Mouse (Mus musculus): Measurements from ENCODE around the gene Nlrp9b.

Gene Nlrp9b

GRCm38 (mm10) chr7:19953054-19953453 lies 38.2 kb upstream of the Nlrp9b start:
- Histone ChIP-seq H3K4me3 (replicated peaks; ENCODE audit: low read length) (no peak overlapping the region), H3K36me3 (ENCODE audit: insufficient read depth, low read length) (no peaks in the 10 kb centered on the region), H3K27me3 (ENCODE audit: insufficient read depth, low read length) (0 out of 2 replicates have a peak, but pooled peaks cover 6% of the 10 kb centered on the region), H3K4me1 (replicated peaks; ENCODE audit: low read depth, low read length) (peaks cover 41% of the 10 kb centered on the region), H3K9me3 (ENCODE audit: low read length) (no peaks in the 10 kb centered on the region)
- no peak for TF ChIP-seq CTCF (conservative IDR thresholded peaks at IDR 0.05; ENCODE audit: low read length)
- TF ChIP-seq POU5F1 (IDR thresholded peaks at IDR 0.05; ENCODE audit: borderline replicate concordance, low read length) = no peak
- no peak for TF ChIP-seq NANOG (IDR thresholded peaks at IDR 0.05; ENCODE audit: borderline replicate concordance, low read length)

- Histone ChIP-seq H3K4me1 (replicated peaks; ENCODE audit: low read depth, low read length) (peaks cover 20% of the 10 kb centered on the region), H3K27me3 (ENCODE audit: insufficient read depth, low read length) (no peaks in the 10 kb centered on the region), H3K36me3 (ENCODE audit: insufficient read depth, low read length) (no peaks in the 10 kb centered on the region), H3K9me3 (ENCODE audit: low read length) (no peaks in the 10 kb centered on the region), H3K4me3 (replicated peaks; ENCODE audit: low read length) (no peak overlapping the region)
- TF ChIP-seq CTCF (conservative IDR thresholded peaks at IDR 0.05; ENCODE audit: low read length) (no peak), NANOG (IDR thresholded peaks at IDR 0.05; ENCODE audit: borderline replicate concordance, low read length) (no peak), POU5F1 (IDR thresholded peaks at IDR 0.05; ENCODE audit: borderline replicate concordance, low read length) (no peak)
Measured at GRCm38 (mm10) chr7:19955861-19956260, 35.4 kb upstream of the Nlrp9b start.

- peak; percentile 73 for TF ChIP-seq CTCF (conservative IDR thresholded peaks at IDR 0.05; ENCODE audit: low read length)
- TF ChIP-seq POU5F1 (IDR thresholded peaks at IDR 0.05; ENCODE audit: borderline replicate concordance, low read length) = no peak
- no peak for TF ChIP-seq NANOG (IDR thresholded peaks at IDR 0.05; ENCODE audit: borderline replicate concordance, low read length)
- Histone ChIP-seq H3K36me3 (ENCODE audit: insufficient read depth, low read length) (no peaks in the 10 kb centered on the region), H3K27me3 (ENCODE audit: insufficient read depth, low read length) (no peaks in the 10 kb centered on the region), H3K4me3 (replicated peaks; ENCODE audit: low read length) (no peak overlapping the region), H3K4me1 (replicated peaks; ENCODE audit: low read depth, low read length) (peaks cover 20% of the 10 kb centered on the region), H3K9me3 (ENCODE audit: low read length) (no peaks in the 10 kb centered on the region)
Measured at GRCm38 (mm10) chr7:19956341-19956781, 34.9 kb upstream of the Nlrp9b start.

GRCm38 (mm10) chr7:19962423-19962822 lies 28.8 kb upstream of the Nlrp9b start:
- no peak overlapping the region for H3K4me3 ChIP-seq (replicated peaks; ENCODE audit: low read length)
- no peak for TF ChIP-seq POU5F1 (IDR thresholded peaks at IDR 0.05; ENCODE audit: borderline replicate concordance, low read length)
- no peak for TF ChIP-seq CTCF (conservative IDR thresholded peaks at IDR 0.05; ENCODE audit: low read length)
- TF ChIP-seq NANOG (IDR thresholded peaks at IDR 0.05; ENCODE audit: borderline replicate concordance, low read length) = no peak
- no peaks in the 10 kb centered on the region for H3K27me3 ChIP-seq (ENCODE audit: insufficient read depth, low read length)
- no peaks in the 10 kb centered on the region for H3K36me3 ChIP-seq (ENCODE audit: insufficient read depth, low read length)
- peaks cover 12% of the 10 kb centered on the region; the same call in 1 of the 2 replicates for H3K4me1 ChIP-seq (replicated peaks; ENCODE audit: low read depth, low read length)
- 0 out of 2 replicates have a peak, but pooled peaks cover 6% of the 10 kb centered on the region for H3K9me3 ChIP-seq (ENCODE audit: low read length)

- peaks cover 12% of the 10 kb centered on the region; the same call in 1 of the 2 replicates for H3K4me1 ChIP-seq (replicated peaks; ENCODE audit: low read depth, low read length)
- peaks cover 5% of the 10 kb centered on the region; the same call in 1 of the 2 replicates for H3K36me3 ChIP-seq (ENCODE audit: insufficient read depth, low read length)
- H3K9me3 ChIP-seq (ENCODE audit: low read length) = 0 out of 2 replicates have a peak, but pooled peaks cover 6% of the 10 kb centered on the region
- no peak within 1 kb of the TSS for H3K4me3 ChIP-seq (replicated peaks; ENCODE audit: low read length)
- H3K27me3 ChIP-seq (ENCODE audit: insufficient read depth, low read length) = no peaks in the 10 kb centered on the region
- no peak for TF ChIP-seq NANOG (IDR thresholded peaks at IDR 0.05; ENCODE audit: borderline replicate concordance, low read length)
- no peak for TF ChIP-seq CTCF (conservative IDR thresholded peaks at IDR 0.05; ENCODE audit: low read length)
- no peak for TF ChIP-seq POU5F1 (IDR thresholded peaks at IDR 0.05; ENCODE audit: borderline replicate concordance, low read length)
Measured at GRCm38 (mm10) chr7:19964985-19965579, 26.2 kb upstream of the Nlrp9b start, which contains the start of gene Ceacam20. Gene Ceacam20 (plus strand): TSS chr7:19965412.

GRCm38 (mm10) chr7:19969106-19969505 lies 22.2 kb upstream of the Nlrp9b start:
- H3K4me3 ChIP-seq (replicated peaks; ENCODE audit: low read length) = no peak overlapping the region
- H3K4me1 ChIP-seq (replicated peaks; ENCODE audit: low read depth, low read length) = 0 out of 2 replicates have a peak, but pooled peaks cover 3% of the 10 kb centered on the region
- peaks cover 20% of the 10 kb centered on the region for H3K36me3 ChIP-seq (ENCODE audit: insufficient read depth, low read length)
- no peaks in the 10 kb centered on the region for H3K27me3 ChIP-seq (ENCODE audit: insufficient read depth, low read length)
- H3K9me3 ChIP-seq (ENCODE audit: low read length) = peaks cover 8% of the 10 kb centered on the region; the same call in 1 of the 2 replicates
- TF ChIP-seq NANOG (IDR thresholded peaks at IDR 0.05; ENCODE audit: borderline replicate concordance, low read length) (no peak), POU5F1 (IDR thresholded peaks at IDR 0.05; ENCODE audit: borderline replicate concordance, low read length) (no peak), CTCF (conservative IDR thresholded peaks at IDR 0.05; ENCODE audit: low read length) (no peak)

- Histone ChIP-seq H3K4me3 (replicated peaks; ENCODE audit: low read length) (no peak overlapping the region), H3K9me3 (ENCODE audit: low read length) (peaks cover 8% of the 10 kb centered on the region; the same call in 1 of the 2 replicates), H3K4me1 (replicated peaks; ENCODE audit: low read depth, low read length) (no peaks in the 10 kb centered on the region), H3K36me3 (ENCODE audit: insufficient read depth, low read length) (peaks cover 20% of the 10 kb centered on the region), H3K27me3 (ENCODE audit: insufficient read depth, low read length) (no peaks in the 10 kb centered on the region)
- TF ChIP-seq CTCF (conservative IDR thresholded peaks at IDR 0.05; ENCODE audit: low read length) = peak; percentile 60
- no peak for TF ChIP-seq NANOG (IDR thresholded peaks at IDR 0.05; ENCODE audit: borderline replicate concordance, low read length)
- no peak for TF ChIP-seq POU5F1 (IDR thresholded peaks at IDR 0.05; ENCODE audit: borderline replicate concordance, low read length)
Measured at GRCm38 (mm10) chr7:19969541-19970090, 21.6 kb upstream of the Nlrp9b start.

- Histone ChIP-seq H3K9me3 (ENCODE audit: low read length) (peaks cover 8% of the 10 kb centered on the region; the same call in 1 of the 2 replicates), H3K4me3 (replicated peaks; ENCODE audit: low read length) (no peak overlapping the region), H3K4me1 (replicated peaks; ENCODE audit: low read depth, low read length) (peaks cover under 1% of the 10 kb centered on the region; the same call in 1 of the 2 replicates), H3K27me3 (ENCODE audit: insufficient read depth, low read length) (no peaks in the 10 kb centered on the region), H3K36me3 (ENCODE audit: insufficient read depth, low read length) (peaks cover 20% of the 10 kb centered on the region)
- TF ChIP-seq CTCF (conservative IDR thresholded peaks at IDR 0.05; ENCODE audit: low read length) (no peak), NANOG (IDR thresholded peaks at IDR 0.05; ENCODE audit: borderline replicate concordance, low read length) (no peak), POU5F1 (IDR thresholded peaks at IDR 0.05; ENCODE audit: borderline replicate concordance, low read length) (no peak)
Measured at GRCm38 (mm10) chr7:19970196-19970595, 21.1 kb upstream of the Nlrp9b start.
